Mouse (Mus musculus) adrenal gland, adult 10 weeks (tissue): ENCODE results near the gene Pramel7. TPM values are rescaled to one million over a fixed set of nuclear protein-coding genes. Genes with fewer than 3 reads are reported as not detected.

Source experiments
- polyA plus RNA-seq: library from polyadenylated mRNA; stranded (reverse); fragments of 350-450 nt; fragmentation: Illumina TruSeq; extraction: RNeasy Lipid Tissue Mini Kit (QIAGEN cat#74804); gene quantifications from one replicate; pipeline ENCODE4 v1.2.3, GENCODE M21; 2014; ENCODE audit warnings: low read depth, low replicate concordance

Pramel7 gene
- not detected for polyA plus RNA-seq

GRCm38 (mm10) chr2:87496993-87497392, at the start of gene Pramel7:
Pramel7 (minus strand) TSS chr2:87497093.

GRCm38 (mm10) chr2:87545442-87545841, 48.5 kb upstream of the Pramel7 start, which contains the start of gene Olfr1128:
Olfr1128 (minus strand) TSS chr2:87545542.

DNA sequence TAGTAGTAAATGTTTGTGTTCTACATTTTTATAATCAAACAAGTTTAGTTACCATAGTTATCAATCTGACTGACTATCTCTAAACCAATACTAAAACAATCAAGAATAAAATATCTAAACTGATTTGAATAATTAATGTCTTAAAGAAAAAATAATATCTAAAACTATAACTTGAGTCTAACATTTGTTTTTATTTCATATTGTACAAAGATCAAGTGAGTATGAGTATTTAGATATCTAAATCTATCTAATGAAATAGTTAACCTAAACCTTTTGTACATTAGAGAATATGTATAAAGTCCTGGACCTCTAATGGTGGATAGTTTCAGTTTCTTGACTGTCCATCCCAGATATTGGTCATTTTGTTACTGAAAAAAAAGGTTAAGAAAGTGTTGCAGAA, 34.6 kb upstream of the Pramel7 start, which contains the start of gene Olfr153:
Olfr153 (plus strand) TSS at position 301 of the 400 bp plus-strand sequence.

DNA sequence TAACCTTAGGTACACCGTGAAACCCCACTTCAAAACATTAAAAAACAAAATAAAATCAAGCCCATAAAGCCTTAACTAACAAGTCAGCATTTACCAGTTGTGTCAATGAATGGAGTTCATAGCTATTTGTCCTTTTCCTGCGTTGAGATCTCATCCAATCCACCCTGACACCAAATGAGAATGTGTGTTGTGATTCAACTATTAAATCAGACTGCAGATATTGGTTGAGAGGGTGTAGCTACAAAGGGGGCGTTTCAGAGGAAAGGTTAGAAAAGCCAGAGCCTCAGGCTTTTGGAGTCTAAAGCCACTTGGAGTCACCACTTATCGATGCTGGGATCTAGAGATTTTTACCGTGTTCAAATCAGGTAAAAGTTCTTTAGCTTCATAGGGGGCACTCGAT, 9.4 kb upstream of the Pramel7 start, which contains the start of gene Pramel6:
Pramel6 (plus strand) TSS at position 301 of the 400 bp plus-strand sequence.

GRCm38 (mm10) chr2:87453662-87454061, 43.2 kb downstream of the Pramel7 start, which contains the start of gene Olfr1126:
Olfr1126 (plus strand) TSS chr2:87453962.

Other genes with a start within 250 kb of the Pramel7 start
- not detected for gene Olfr1115, start 249.1 kb downstream of the Pramel7 start, polyA plus RNA-seq
- not detected for gene Olfr1116, start 229.6 kb downstream of the Pramel7 start, polyA plus RNA-seq
- gene Olfr1118, start 189.5 kb downstream of the Pramel7 start, polyA plus RNA-seq, result not detected
- not detected for gene Olfr1120, start 142.3 kb downstream of the Pramel7 start, polyA plus RNA-seq
- not detected for gene Olfr1121, start 127.2 kb downstream of the Pramel7 start, polyA plus RNA-seq
- gene Olfr1122, start 111.2 kb downstream of the Pramel7 start, polyA plus RNA-seq, result not detected
- gene Olfr1123, start 80.5 kb downstream of the Pramel7 start, polyA plus RNA-seq, result not detected
- gene Olfr1124, start 66.8 kb downstream of the Pramel7 start, polyA plus RNA-seq, result not detected
- gene Olfr1126, start 43.1 kb downstream of the Pramel7 start, polyA plus RNA-seq, result not detected
- not detected for gene Pramel6, start 9.5 kb upstream of the Pramel7 start, polyA plus RNA-seq
- gene Olfr153, start 34.7 kb upstream of the Pramel7 start, polyA plus RNA-seq, result not detected
- gene Olfr1128, start 48.4 kb upstream of the Pramel7 start, polyA plus RNA-seq, result not detected
- gene Olfr1129, start 76.8 kb upstream of the Pramel7 start, polyA plus RNA-seq, result not detected
- not detected for gene Olfr1130, start 109.1 kb upstream of the Pramel7 start, polyA plus RNA-seq
- gene Olfr1131, start 130.0 kb upstream of the Pramel7 start, polyA plus RNA-seq, result not detected
- not detected for gene Olfr1132, start 140.4 kb upstream of the Pramel7 start, polyA plus RNA-seq
- not detected for gene Olfr1133, start 150.3 kb upstream of the Pramel7 start, polyA plus RNA-seq
- gene Olfr1134, start 161.4 kb upstream of the Pramel7 start, polyA plus RNA-seq, result not detected
- not detected for gene Olfr1135, start 176.6 kb upstream of the Pramel7 start, polyA plus RNA-seq
- not detected for gene Olfr1136, start 196.9 kb upstream of the Pramel7 start, polyA plus RNA-seq
- not detected for gene Olfr1137, start 216.1 kb upstream of the Pramel7 start, polyA plus RNA-seq
- not detected for gene Olfr1138, start 242.9 kb upstream of the Pramel7 start, polyA plus RNA-seq
- gene Olfr1140, start 246.7 kb upstream of the Pramel7 start, polyA plus RNA-seq, result not detected